22 mouse cellular contexts compared by ENCODE assay signal in genomic region chr6:122440632-122441226, GRCm38 (mm10). TPM values are rescaled to one million over a fixed set of nuclear protein-coding genes. Genes with fewer than 3 reads are reported as not detected.
DNase-seq lines count a peak whose midpoint lies in the region; ATAC-seq lines count a peak whose summit lies in the region.
"Had no signal": no experiment of that assay in that cellular context is flagged by ENCODE, and none has a peak within 500 bp of the region (broad histone marks: within the 10 kb centered on the region; RNA-seq: fewer than 3 reads in every experiment).

No protein-coding gene starts in this region.

- peak; percentile 23 for DNase-seq in embryo, embryonic 10.5 days (ENCODE audit: low spot score)
- no peak for DNase-seq in embryo, embryonic 10 days (ENCODE audit: low spot score)
- DNase-seq in neural tube, embryonic 10.5 days (ENCODE audit: extremely low spot score, low spot score): no peak
- peak; percentile 79 for DNase-seq in midbrain, embryonic 14.5 days
- no peak for DNase-seq in liver
- DNase-seq in adrenal gland, adult (ENCODE audit: inconsistent age in 2 of 2, low spot score in 1 of 2): no peak
- DNase-seq in thymus, postnatal 14 days: no peak
- DNase-seq: adrenal gland, postnatal 14 days; cerebellum, adult 11 months; cerebellum, postnatal 10 days; forebrain, postnatal 0 days; kidney, adult 18-20 months; kidney, postnatal 10 days; lung, adult 18-20 months; lung, postnatal 14 days; thymus, postnatal 36 days had no signal

- 0 out of 2 replicates have a peak, but pooled peaks have one; percentile 46 for ATAC-seq in neural tube, embryonic 15.5 days (ENCODE audit: low FRiP score)
- ATAC-seq in midbrain, embryonic 14.5 days (ENCODE audit: low FRiP score, low TSS enrichment): peak; percentile 65
- ATAC-seq: activated CD4-positive, CD25-positive, alpha-beta regulatory T cell, adult 4 months; forebrain, postnatal 0 days had no signal

- no peaks in the 10 kb centered on the region for H3K9me3 ChIP-seq in neural tube, embryonic 15.5 days (replicated peaks)
- H3K9me3 ChIP-seq in midbrain, embryonic 14.5 days (ENCODE audit: control insufficient read depth, low read length): no peaks in the 10 kb centered on the region
- H3K9me3 ChIP-seq: embryonic facial prominence, embryonic 13.5 days; heart, embryonic 10.5 days; hindbrain, embryonic 15.5 days had no signal

- H3K4me2 ChIP-seq in neural tube, embryonic 15.5 days: no peak overlapping the region
- no peak overlapping the region for H3K4me2 ChIP-seq in midbrain, embryonic 14.5 days (ENCODE audit: low read length)
- H3K4me2 ChIP-seq: embryonic facial prominence, embryonic 13.5 days; hindbrain, embryonic 15.5 days; liver, embryonic 11.5 days had no signal

- H3K4me1 ChIP-seq in neural tube, embryonic 15.5 days: no peaks in the 10 kb centered on the region
- H3K4me1 ChIP-seq in midbrain, embryonic 14.5 days (ENCODE audit: control insufficient read depth, insufficient read depth, low read length): no peaks in the 10 kb centered on the region
- H3K4me1 ChIP-seq: embryonic facial prominence, embryonic 13.5 days; heart, embryonic 10.5 days; hindbrain, embryonic 15.5 days had no signal

- H3K27me3 ChIP-seq in neural tube, embryonic 15.5 days (replicated peaks): no peaks in the 10 kb centered on the region
- no peaks in the 10 kb centered on the region for H3K27me3 ChIP-seq in midbrain, embryonic 14.5 days (ENCODE audit: control insufficient read depth, insufficient read depth, low read length)
- H3K27me3 ChIP-seq: embryonic facial prominence, embryonic 13.5 days; hindbrain, embryonic 15.5 days had no signal

- no peak overlapping the region for H3K9ac ChIP-seq in neural tube, embryonic 15.5 days (replicated peaks)
- H3K9ac ChIP-seq in midbrain, embryonic 14.5 days (replicated peaks; ENCODE audit: low read length): no peak overlapping the region
- H3K9ac ChIP-seq: embryonic facial prominence, embryonic 13.5 days; forebrain, postnatal 0 days; hindbrain, embryonic 15.5 days had no signal

- WGBS in neural tube, embryonic 15.5 days: 45% methylated on average over 4 of the region's 4 CpGs
- 32% methylated on average over 4 of the region's 4 CpGs for WGBS in midbrain, embryonic 14.5 days

- H3K27ac ChIP-seq in neural tube, embryonic 15.5 days (replicated peaks): no peak overlapping the region
- H3K27ac ChIP-seq in midbrain, embryonic 14.5 days (replicated peaks; ENCODE audit: low read depth, low read length): no peak overlapping the region
- H3K27ac ChIP-seq: embryonic facial prominence, embryonic 13.5 days; heart, embryonic 10.5 days; hindbrain, embryonic 15.5 days had no signal

- no peak overlapping the region for H3K4me3 ChIP-seq in neural tube, embryonic 15.5 days (replicated peaks)
- no peak overlapping the region for H3K4me3 ChIP-seq in midbrain, embryonic 14.5 days (replicated peaks; ENCODE audit: low read depth, low read length)
- H3K4me3 ChIP-seq: embryonic facial prominence, embryonic 13.5 days; heart, embryonic 10.5 days; hindbrain, embryonic 15.5 days had no signal

- no peaks in the 10 kb centered on the region for H3K36me3 ChIP-seq in neural tube, embryonic 15.5 days
- no peaks in the 10 kb centered on the region for H3K36me3 ChIP-seq in midbrain, embryonic 14.5 days (ENCODE audit: control insufficient read depth, insufficient read depth, low read length)
- H3K36me3 ChIP-seq: embryonic facial prominence, embryonic 13.5 days; heart, embryonic 10.5 days; hindbrain, embryonic 15.5 days had no signal

RNA-seq across cellular contexts. Expression of gene Rimklb, which starts 57.8 kb away (rescaled TPM):
- 84.9 and 103 TPM in 2 replicates for polyA plus RNA-seq in neural tube, embryonic 15.5 days (2015; fragmentation: Nextera tagmentation; extraction: Ambion mirVana)
- 109 and 133 TPM in 2 replicates for polyA plus RNA-seq in midbrain, embryonic 14.5 days (2014; fragmentation: Nextera tagmentation; extraction: Ambion mirVana)

Comparison
In these comparisons a context has a peak if more than half of its experiments do, and no peak if none do; other contexts are left out.
1. DNase-seq: peak in embryo, embryonic 10.5 days (single experiment) and midbrain, embryonic 14.5 days (single experiment); none in embryo, embryonic 10 days (single experiment), neural tube, embryonic 10.5 days (single experiment), liver (single experiment), adrenal gland, adult (0 of 2) and thymus, postnatal 14 days (single experiment).